Mouse (Mus musculus): ENCODE results near the gene Rex1bd.
A peak's percentile ranks its signal among the peaks of the same experiment; 100 is the strongest.
"Not testable (repeated sequence)": the region's sequence is repeated elsewhere in the genome, so short reads cannot be mapped to it uniquely, and the experiment has no call there.

Gene Rex1bd

DNA sequence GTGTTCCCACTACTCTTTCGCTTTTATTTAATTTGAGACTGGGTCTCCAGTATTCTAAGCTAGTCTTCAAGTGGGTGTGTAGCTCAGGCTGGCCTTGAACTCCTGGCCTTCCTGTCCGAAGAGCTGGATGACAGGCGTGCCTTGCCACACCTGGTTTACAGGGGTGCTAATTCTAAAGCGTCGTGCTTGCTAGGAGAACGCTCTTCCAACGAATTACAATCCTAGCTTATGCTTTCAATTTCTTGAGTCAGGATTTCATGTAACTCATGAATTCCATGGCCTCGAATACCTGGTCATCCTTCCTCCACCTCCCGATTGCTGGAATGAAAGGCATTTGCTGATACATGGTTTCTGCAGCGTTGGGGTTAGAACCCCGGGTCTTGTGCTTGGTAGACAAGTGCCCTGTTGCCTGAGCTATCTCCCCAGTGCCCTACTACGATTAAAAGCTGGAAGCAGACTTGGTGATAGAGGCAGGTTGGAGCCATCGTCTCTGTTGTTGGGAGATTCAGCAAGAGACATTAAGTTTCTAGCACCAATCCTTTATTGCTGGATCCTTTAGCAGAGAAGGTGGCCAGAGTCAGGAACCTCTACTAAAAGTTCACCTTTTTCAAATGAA, 21.7 kb upstream of the Rex1bd start:
- no peak for DNase-seq

DNA sequence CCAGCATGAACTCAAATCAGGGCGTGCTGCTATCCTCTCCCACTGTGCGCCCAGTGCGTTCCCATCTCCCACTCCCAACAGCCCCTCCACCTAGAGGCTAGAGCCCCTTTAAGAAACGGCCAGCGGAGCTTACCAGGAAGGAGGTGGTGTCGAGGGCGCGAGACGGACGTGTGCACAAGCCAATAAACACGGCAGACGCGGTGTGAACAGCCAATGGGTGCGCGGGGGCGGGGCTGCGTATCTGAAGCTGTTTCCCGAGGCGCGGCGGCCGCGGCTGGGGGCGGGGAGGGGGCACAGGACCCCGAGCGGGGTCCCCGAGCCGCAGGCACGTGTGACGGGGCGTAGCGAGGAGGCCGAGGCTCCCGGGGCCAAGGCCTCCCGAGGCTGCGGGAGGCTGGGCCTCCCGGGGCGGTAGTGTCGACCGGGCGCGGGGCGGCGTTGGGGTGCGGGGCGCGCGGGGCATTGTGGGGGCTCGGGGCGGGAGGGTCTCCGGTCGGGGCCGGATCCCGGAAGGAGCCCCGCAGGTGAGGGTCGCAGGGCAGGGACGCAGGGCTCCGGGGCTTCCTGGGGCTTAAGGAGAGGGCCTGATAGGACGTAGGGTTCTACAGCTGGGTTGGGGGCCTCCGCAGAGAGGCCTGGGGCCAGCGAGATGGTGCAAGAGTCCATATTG, 21.1 kb upstream of the Rex1bd start, which contains the start of the genes Fkbp8 and Kxd1:
Gene Fkbp8 (plus strand): TSS at position 213 of the 670 bp plus-strand sequence.
Gene Kxd1 (minus strand): TSS at position 445 of the 670 bp plus-strand sequence.
- peak; percentile 99 for DNase-seq

DNA sequence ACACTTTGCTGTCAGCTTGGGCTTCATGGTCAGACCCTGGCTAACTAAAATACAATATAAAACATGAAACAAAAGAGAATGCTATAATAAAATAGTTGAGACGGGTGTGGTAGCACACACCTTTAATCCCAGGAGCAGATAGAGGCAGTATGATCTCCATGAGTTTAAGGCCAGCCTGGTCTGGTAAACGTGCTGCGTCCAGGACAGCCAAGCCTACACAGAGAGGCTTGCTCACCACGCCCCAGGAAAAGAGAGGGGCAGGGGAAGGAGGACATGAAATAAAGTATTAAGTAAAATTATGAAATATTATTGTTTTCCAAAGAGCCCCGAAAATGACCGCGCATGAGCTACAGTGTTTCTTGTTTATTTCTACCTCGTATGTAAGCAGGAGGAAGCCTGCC, 20.6 kb upstream of the Rex1bd start:
- DNase-seq, result no peak

DNA sequence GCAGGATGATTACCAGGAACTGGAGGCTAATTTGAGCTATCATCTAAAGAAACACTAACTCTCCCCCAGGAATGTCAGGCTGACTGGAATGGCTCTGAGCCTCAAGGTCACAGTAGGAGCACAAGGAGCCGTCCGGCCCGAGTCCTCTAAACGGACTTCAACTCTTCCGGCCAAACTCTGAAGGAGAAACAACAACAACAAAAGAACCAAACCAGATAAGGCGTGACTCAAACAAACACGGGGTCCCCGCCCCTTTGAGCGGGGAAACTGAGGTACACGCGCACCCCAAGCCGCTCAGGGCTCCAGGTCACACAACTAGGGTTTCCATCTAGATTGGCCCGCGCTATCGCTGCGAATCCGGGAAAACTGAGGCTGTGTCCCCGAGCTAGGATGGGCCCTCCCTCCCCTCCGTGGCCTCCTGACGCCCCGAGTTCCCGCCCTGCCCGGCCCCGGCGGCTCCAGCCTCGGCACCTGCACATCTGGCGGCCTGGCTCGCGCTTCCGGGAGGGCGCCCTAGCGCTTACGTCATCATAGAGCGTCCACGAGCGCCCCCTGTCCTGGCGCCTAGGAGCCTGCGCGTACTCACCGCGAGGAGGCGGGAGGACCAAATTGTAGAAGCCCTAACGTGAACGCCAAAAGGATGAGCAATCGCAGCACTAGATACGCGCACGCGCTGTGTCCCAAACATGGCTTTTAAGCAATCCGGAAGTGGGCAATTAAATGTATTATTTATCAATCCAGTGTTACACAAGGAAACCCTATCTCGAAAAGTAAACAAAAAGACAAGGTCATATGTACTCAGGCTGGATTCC, 16.2 kb upstream of the Rex1bd start:
- peak; percentile 97 for DNase-seq

- no peak for DNase-seq
Observed at GRCm38 (mm10) chr8:70519606-70520005, 13.1 kb upstream of the Rex1bd start.

DNA sequence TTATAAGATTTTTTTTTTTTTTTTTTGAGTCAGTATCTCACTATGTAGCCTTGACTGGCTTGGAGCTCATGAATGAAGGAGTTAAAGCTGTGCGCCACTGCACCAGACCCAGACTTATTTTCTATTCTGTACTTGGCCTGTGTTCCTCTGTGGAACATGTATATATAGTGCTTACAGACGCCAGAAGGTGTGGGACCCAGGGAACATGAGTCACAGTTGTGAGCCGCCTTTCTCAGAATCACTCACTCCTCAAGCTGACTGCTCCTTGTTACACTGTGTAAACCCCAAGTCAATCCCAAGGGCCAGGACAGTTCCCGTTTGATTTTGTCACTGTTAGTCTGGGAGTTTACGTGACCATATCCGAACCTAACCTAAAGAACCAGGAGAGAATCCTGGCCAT, 12.5 kb upstream of the Rex1bd start:
- DNase-seq, result no peak

- no peak for DNase-seq
Observed at GRCm38 (mm10) chr8:70517940-70518643, 11.5 kb upstream of the Rex1bd start.

DNA sequence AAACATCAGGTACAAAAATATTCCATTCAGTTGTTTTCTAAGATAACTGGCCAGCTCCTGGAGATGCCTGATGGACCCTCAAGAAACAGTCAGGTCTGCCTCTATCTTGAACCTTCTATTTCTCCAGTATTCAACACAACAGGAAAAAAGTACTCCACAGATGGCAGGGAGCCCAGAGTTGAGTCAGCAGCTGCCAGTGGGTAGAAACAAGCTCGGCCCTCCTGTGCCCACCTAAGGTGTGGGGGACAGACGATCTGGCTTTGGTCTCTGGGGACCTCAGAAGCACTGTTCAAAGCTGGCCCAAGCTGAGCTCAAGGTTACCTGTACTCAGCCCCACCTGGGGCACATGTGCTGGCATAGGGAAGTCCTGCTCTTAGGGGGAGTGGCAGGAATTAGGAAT, 6.9 kb upstream of the Rex1bd start:
- DNase-seq, result no peak

DNA sequence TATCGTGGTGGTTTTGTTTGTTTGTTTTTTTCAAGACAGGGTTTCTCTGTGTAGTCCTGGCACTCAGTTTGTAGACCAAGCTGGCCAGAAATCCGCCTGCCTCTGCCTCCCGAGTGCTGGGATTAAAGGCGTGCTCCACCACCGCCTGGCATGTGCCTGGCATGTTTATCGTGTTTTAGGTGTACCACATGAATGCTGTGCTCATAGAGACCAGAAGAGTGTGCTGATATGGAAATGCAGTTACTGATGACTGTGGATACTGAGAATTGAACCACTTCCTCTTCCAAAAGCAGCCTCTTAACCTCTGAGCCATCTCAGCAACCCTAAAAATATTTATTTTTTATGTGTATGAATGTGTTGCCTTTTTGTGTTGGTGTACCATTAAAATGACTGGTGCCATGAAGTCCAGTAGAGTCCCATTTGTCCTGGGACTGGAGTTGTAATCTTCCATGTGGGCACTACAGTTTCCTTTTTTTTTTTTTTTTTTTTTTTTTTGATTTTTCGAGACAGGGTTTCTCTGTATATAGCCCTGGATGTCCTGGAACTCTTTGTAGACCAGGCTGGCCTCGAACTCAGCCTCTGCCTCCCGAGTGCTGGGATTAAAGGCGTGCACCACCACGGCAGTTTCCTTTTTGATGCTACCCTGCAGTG, 5.8 kb upstream of the Rex1bd start:
- DNase-seq, result no peak

- no peak for DNase-seq
Observed at GRCm38 (mm10) chr8:70511770-70512169, 5.2 kb upstream of the Rex1bd start.

GRCm38 (mm10) chr8:70511174-70511573, 4.6 kb upstream of the Rex1bd start:
- DNase-seq, result not testable (repeated sequence)

DNA sequence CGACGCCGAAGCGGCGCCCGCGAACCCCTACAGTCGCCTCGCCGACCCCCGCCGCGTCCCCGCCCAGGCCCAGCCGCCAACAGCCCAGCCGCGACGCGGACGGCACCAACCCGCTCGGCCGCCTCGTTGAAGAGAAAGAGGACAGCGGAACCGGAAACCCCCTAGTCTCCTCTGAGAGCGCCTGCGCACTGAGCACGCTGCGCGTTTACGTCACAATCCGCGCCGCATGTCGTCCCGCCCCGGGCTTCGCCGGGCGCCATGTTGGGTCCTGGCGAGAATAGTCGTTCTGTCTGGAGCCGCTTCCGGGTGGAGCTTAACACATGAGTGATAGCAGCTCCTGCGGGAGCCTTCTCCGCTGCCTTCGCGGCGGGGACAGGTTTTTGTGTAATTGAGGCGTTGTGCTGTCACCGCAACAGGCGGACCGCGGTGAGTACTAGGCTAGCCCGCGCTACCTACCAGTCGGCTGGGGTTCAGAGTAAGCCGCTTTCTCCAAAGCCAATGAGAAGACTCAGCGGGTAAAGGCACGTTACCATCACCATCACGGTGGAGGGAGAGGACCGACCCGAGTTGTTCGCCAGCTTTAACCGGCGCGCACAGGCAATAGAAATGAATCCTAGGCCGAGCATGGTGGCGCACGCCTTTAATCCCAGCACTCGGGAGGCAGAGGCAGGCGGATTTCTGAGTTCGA, 3.8 kb upstream of the Rex1bd start, which contains the start of gene Uba52:
Gene Uba52 (minus strand): TSS at position 574 of the 688 bp plus-strand sequence.
- peak; percentile 98 for DNase-seq

GRCm38 (mm10) chr8:70509281-70509952, 2.9 kb upstream of the Rex1bd start:
- DNase-seq, result no peak

- DNase-seq, result no peak
Observed at GRCm38 (mm10) chr8:70507027-70507393, 458 bp upstream of the Rex1bd start.

- no peak for DNase-seq
Observed at GRCm38 (mm10) chr8:70505698-70506327, 739 bp downstream of the Rex1bd start.

GRCm38 (mm10) chr8:70504851-70505250, 1.7 kb downstream of the Rex1bd start:
- peak; percentile 80 for DNase-seq

DNA sequence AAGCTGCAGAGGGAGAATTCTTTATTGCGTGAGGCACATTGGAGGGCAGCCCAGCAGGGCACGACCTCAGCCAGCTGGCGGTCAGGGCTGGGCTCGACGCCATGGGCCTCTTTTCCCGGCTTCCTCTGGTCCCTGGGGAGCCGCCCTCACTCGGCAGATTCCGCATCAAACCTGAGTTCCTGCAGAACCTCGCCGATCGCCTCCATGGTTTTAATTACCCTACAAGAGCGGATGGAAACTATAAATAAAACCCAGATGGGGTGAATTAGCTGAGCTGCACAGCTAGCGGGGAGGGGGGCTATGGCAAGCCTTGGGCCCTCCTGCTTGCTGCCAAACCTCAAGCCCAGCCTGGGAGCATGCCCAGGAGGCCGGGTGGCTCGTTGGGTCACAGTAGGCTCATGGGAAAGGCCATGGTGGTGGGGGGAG, 2.2 kb downstream of the Rex1bd start:
- peak; percentile 81 for DNase-seq

DNA sequence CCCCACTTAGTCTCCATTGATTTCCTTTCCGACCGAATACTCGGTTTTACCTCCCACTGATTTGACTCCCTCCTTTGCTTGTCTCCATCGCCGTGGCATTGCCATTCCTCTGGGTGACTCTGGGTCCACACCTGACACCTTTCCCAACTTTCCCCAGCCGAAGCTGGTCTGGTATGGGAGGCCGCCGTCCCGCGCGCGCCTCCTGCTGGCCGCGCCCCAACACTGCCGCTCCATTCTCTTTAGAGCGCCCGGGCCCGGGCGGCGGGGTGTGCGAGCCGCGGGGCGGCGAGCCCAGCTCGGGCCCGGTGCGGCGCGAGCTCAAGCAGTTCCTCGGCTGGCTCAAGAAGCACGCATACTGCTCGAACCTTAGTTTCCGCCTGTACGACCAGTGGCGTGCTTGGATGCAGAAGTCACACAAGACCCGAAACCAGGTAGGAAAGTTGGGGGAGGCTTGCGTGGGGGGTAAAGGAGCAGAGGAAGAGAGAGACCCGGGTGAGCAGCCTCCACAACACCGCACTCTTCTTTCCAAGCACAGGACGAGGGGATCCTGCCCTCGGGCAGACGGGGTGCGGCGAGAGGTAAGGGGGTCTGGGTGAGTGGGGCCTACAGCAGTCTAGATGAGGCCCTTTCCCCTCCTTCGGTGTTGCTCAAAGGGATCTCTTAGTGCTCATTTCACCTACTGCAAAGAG, 3.3 kb downstream of the Rex1bd start:
- peak; percentile 85 for DNase-seq

DNA sequence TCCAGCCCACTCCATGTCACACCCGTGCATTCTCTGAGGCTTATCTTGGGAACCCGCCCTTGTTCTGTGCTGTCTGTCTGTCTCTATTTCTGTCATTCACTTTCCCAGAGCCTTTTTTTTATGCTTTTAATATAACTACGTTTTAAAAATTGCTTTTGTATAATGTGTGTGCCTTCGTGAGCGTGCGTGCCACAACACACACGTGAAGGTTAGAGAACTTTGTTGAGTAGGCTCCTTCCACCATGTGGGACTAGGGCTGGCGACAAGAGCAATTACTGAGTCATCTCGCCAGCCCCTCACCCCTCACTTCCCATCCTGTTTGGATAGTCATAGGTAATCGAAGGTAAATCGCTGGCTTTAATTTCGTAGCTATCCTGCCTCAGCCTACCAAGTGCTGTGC, 4.0 kb downstream of the Rex1bd start:
- DNase-seq, result no peak

Measured in kidney, postnatal 14 days (tissue).